Mouse (Mus musculus) cerebellum, adult 2 months (tissue): ENCODE results near the gene Eml1. TPM values are rescaled to one million over a fixed set of nuclear protein-coding genes. Genes with fewer than 3 reads are reported as not detected.

Experiments used
- DNase-seq, 2 experiments: peaks; one replicate each; pipeline ENCODE4 v3.0.0; 2021
- H3K27ac ChIP-seq: fragments of 200-500 bp; 2 replicates; pipeline ENCODE4 v1.5.1; 2012; ENCODE audit warnings: low read length, control low read depth, inconsistent platforms; ENCODE audit not compliant: insufficient read depth
- H3K27me3 ChIP-seq: fragments of 200-500 bp; 2 replicates; pipeline ENCODE4 v1.6.1; 2012; ENCODE audit warnings: inconsistent platforms, mild to moderate bottlenecking, low read length, moderate library complexity; ENCODE audit not compliant: control insufficient read depth, insufficient read depth
- H3K4me1 ChIP-seq: fragments of 200-500 bp; 2 replicates; pipeline ENCODE4 v1.6.1; 2011; ENCODE audit warnings: low read length; ENCODE audit not compliant: control insufficient read depth, insufficient read depth
- H3K4me3 ChIP-seq: fragments of 200-500 bp; replicated peaks from 2 replicates; pipeline ENCODE3; 2011; ENCODE audit warnings: mild to moderate bottlenecking, low read depth, low read length, control low read depth; ENCODE audit not compliant: insufficient read depth
- CTCF ChIP-seq: fragments of 200-500 bp; IDR thresholded peaks from 2 replicates; pipeline ENCODE4 v1.5.1; 2011; ENCODE audit warnings: low read depth, mild to moderate bottlenecking, control low read depth, low read length, moderate library complexity, borderline replicate concordance; ENCODE audit not compliant: insufficient read depth
- POLR2A ChIP-seq: fragments of 200-500 bp; IDR thresholded peaks from 2 replicates; pipeline ENCODE4 v1.6.1; 2011; ENCODE audit warnings: low read length, control low read depth, borderline replicate concordance; ENCODE audit not compliant: insufficient read depth
- WGBS: fragments of 180-500 bp; shearing (Covaris S2); methylation state at CpG from one replicate; pipeline ENCODE4 v1.1.7; 2018; 5-methylcytosine and 5-hydroxymethylcytosine counted together
- polyA plus RNA-seq: library from polyadenylated mRNA; depleted of rRNA; stranded (reverse); fragments of >200 nt; gene quantifications from 2 replicates; pipeline ENCODE4 v1.2.3, GENCODE M21; 2012

The Eml1 gene
- polyA plus RNA-seq, 1 experiment = 93.9 TPM

DNA sequence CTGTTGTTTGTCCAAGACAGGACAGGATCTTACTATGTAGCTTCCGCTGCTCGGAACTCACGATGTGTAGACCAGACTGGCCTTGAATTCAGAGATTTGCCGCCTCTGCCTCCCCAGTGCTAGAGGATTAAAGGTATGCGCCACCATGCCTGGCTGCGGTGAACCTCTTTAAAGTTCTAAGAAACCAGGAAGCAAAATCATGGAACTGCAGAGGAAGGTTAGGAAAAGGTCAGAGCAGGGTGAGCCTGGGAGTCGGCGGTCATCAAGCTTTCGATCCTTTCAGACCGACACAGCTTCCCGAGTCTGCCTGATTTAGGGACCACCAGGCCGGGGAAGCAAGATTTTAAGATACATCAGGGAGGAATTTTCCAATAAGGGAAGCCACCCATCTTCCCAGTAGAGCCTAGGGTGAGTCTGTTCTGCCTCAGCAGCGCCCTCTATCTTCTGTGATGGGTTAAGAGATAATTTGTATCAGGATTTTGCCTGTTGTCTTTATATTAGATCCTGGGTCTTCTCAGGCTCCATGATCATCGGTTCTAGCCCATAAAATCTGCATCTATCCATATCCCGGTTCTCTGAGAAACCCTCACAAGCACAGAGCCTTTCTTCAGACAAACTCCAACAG lies 176.6 kb downstream of the Eml1 start:
- peak; percentile 23; the same call in 1 of the 2 replicates for TF ChIP-seq CTCF
- TF ChIP-seq POLR2A = no peak
- H3K27ac ChIP-seq = no peak overlapping the region
- H3K4me1 ChIP-seq = no peaks in the 10 kb centered on the region
- no peaks in the 10 kb centered on the region for H3K27me3 ChIP-seq
- no peak overlapping the region for H3K4me3 ChIP-seq
- no peak for DNase-seq
- WGBS = 82% methylated on average over 15 of the region's 15 CpGs

DNA sequence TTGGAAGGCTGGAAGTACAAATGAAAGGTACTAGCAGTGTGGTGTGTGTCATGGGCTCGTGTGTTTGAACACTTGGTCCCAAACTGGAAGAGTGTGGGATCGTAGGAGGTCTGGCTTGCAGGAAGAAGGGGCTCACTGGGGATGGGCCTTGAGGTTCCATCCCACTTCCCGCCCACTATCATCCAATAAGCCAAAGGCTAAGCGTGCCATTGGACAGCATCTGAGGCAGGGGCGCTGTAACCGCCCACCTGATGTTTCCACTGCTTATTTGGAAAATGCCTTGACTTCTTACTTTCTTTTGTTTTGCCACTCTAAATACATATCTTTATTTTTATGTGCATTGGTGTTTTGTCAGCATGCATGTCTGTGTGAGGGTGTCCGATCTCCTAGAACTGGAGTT lies 181.0 kb downstream of the Eml1 start:
- TF ChIP-seq CTCF (no peak), POLR2A (no peak)
- Histone ChIP-seq H3K27ac (no peak overlapping the region), H3K4me3 (no peak overlapping the region), H3K4me1 (peaks cover 3% of the 10 kb centered on the region; the same call in 1 of the 2 replicates), H3K27me3 (no peaks in the 10 kb centered on the region)
- DNase-seq = no peak
- WGBS = 90% methylated on average over 7 of the region's 7 CpGs

DNA sequence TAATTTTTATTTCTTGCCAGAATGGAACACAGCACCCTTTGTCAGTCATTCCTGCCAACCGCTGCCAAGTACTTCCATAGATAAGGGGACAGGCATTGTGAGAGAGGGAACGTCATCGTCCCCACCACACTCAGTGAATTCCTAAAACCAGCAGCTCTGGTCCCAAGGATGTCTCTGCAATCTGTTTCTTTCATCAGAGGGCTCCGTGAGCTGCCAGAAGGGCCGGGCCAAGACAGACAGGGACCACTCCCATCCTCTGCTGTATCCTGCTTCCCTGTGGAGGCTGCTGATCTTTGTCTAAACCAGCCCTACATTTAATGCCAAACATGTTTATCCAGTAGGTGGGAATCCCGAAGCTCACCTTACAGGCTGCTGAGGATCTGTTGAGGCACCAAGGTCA lies 182.3 kb downstream of the Eml1 start:
- TF ChIP-seq CTCF = no peak

DNA sequence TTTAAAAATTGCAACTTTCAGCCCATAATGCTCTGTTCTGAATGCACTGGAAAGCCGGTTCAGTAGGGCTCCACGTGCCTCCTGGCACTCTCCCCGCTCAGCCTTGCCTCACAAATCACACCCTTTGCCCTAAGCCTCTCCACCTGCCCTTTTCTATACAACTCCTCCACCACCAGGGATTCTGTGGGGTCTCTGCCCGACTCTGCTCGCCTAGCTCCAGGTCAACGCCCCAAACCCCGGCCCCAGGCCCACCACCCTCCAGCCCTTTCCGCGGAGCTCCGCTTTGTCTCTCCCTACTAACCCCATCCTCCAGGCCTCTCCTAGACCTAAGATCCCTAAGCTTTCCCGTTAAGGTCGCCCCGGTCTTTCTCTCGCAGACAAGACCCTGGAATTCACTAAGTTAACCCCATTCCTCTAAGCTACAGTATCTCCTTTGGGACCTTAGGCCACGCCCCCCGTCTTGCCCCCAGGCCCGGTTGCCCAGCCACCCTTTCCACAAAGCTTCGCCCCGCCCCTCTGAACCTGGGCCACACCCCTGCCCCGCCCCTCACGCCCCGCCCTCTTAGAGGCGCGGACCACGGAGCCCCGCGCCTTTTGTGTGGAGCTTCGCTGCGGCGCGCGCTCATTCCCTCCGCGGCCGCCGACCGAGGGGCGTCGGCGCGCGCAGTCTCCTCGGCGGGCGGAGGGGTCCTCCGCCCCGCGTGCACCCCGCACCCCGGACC lies 183.5 kb downstream of the Eml1 start, which contains the start of gene Evl:
Evl (plus strand) TSS at position 601 of the 722 bp plus-strand sequence.
- under 1% methylated on average over 49 of the region's 50 CpGs for whole genome bisulfite sequencing
- H3K27me3 ChIP-seq = no peaks in the 10 kb centered on the region
- DNase-seq = peak; percentile 83 to 86
- H3K4me1 ChIP-seq = peaks cover 3% of the 10 kb centered on the region; the same call in 1 of the 2 replicates
- H3K27ac ChIP-seq = peak within 1 kb of the TSS; percentile 80; the same call in 1 of the 2 replicates
- TF ChIP-seq CTCF = no peak
- peak; percentile 39; the same call in 1 of the 2 replicates for TF ChIP-seq POLR2A
- peak within 1 kb of the TSS; percentile 69 for H3K4me3 ChIP-seq

More for the DNA sequence above, 182.3 kb downstream of the Eml1 start:
- H3K27me3 ChIP-seq = no peaks in the 10 kb centered on the region
- no peak overlapping the region for H3K4me3 ChIP-seq
- H3K4me1 ChIP-seq = peaks cover 3% of the 10 kb centered on the region; the same call in 1 of the 2 replicates
- no peak overlapping the region for H3K27ac ChIP-seq
- 57% methylated on average over 6 of the region's 6 CpGs for WGBS
- DNase-seq = no peak

DNA sequence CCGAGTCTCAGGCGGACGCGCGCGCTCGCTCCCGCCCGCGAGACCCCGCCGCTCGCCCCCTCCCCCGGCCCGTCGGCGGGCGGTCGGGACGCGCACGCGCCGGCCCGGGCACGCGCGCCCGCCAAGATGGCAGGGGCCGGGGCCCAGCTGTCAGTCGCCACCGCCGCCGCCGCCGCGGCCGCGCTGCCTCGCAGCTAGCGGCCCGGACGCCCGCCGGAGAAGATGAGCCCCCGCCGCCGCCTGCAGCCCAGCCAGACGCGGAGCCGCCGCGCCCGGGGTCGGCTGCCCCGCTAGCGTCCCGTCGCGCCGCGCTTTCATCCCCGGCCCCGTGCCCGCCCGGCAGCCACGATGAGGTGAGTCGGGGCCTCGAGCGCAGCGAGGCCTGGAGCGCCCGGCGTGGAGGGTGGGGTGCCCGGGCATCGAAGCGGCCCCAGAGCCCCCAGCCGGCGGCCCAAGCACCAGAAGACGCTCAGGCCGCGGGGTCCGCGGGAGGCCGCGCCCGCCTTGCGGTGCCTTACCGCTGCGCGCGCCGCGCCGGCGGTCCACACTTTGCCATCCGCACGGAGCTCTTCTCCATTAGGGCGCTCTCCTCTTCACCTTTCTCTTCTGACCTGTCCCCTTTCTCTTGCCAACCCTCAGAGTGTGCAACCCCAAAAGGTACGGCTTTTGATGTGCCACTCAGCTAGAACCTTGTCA lies 184.3 kb downstream of the Eml1 start:
- WGBS = under 1% methylated on average over 93 of the region's 100 CpGs
- peak overlapping the region; percentile 80; the same call in 1 of the 2 replicates for H3K27ac ChIP-seq
- H3K4me1 ChIP-seq = peaks cover 3% of the 10 kb centered on the region; the same call in 1 of the 2 replicates
- DNase-seq = peak; percentile 59 to 74
- H3K27me3 ChIP-seq = no peaks in the 10 kb centered on the region
- TF ChIP-seq POLR2A (no peak), CTCF (no peak)
- peak overlapping the region; percentile 69 for H3K4me3 ChIP-seq

DNA sequence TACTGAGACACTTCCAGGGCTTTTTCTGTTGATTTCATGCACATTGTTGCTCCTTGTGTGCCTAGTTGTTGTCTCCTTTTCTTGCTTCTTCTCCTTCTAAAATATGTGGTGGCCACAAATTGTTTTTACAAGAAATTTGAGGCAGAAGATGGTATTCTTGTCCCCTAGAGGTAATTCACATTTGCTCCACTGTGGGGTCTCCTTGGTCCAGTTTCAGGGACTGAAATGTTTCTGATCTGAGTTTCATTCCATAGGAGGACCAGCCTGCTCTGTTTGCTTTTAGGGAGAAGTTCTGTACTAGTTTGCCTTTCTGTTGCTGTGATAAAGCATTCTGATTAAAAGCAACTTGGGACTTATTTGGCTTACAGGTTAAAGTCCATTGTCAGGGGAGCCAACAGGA lies 187.4 kb downstream of the Eml1 start:
- Histone ChIP-seq H3K27ac (no peak overlapping the region), H3K4me1 (peaks cover 3% of the 10 kb centered on the region; the same call in 1 of the 2 replicates), H3K4me3 (no peak overlapping the region), H3K27me3 (no peaks in the 10 kb centered on the region)
- DNase-seq = no peak
- no peak for TF ChIP-seq POLR2A
- TF ChIP-seq CTCF = no peak

DNA sequence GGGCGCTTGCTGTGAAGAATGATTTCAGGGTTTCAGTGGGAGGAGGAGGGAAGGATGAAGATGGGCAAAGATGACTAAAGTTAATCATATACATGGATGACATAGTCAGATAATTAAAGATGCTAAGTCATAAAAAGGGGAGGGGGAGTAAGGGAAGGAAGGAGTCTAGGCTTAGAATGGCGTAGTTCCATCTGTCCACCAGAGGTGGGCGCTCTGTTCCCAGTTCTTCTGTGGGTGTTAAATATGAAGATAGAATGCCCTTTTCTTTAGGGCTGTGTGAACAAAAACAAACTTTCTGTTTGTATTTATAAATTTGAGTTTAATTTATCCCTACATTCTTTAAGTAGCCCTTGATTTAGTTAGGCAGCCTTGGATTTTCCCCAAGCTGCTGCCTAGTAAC lies 192.5 kb downstream of the Eml1 start:
- WGBS = 89% methylated on average over 3 of the region's 3 CpGs
- DNase-seq = no peak
- Histone ChIP-seq H3K27me3 (no peaks in the 10 kb centered on the region), H3K4me1 (no peaks in the 10 kb centered on the region), H3K27ac (no peak overlapping the region), H3K4me3 (no peak overlapping the region)
- peak; percentile 59; the same call in 1 of the 2 replicates for TF ChIP-seq CTCF
- no peak for TF ChIP-seq POLR2A

DNA sequence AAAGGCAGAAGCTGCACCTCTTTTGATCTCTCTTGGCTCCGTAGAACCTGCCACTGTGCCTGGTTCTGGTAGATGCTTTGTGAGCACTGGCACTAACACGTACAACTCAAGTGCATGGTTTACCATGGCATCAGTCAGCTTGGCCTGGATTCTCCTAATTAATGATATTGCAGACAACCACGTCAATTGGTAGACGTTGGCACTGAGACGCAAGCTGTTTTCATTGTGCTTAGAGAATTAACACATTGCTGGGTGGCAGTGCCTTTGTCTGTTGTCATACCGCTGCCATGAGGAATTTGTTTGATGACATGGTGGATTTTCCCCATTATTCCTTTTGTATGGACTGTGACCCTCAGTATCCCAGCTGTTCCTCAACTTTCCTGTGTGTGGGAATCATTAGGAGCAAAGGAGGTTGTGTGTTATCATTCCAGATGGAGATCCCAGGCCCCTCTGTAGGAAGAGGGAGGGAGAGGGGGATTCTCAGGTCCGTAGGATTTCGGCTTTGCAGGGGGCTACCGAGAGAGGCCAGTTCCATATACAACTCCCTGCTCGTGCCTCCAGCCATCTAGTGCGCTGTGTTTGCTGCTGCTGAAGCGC lies 194.3 kb downstream of the Eml1 start:
- Histone ChIP-seq H3K27me3 (no peaks in the 10 kb centered on the region), H3K4me1 (no peaks in the 10 kb centered on the region), H3K27ac (no peak overlapping the region), H3K4me3 (no peak overlapping the region)
- TF ChIP-seq POLR2A = no peak
- no peak for TF ChIP-seq CTCF
- WGBS = 49% methylated on average over 12 of the region's 12 CpGs
- no peak for DNase-seq
